ENCODE assay signal across 20 mouse cellular contexts in the genomic region with DNA sequence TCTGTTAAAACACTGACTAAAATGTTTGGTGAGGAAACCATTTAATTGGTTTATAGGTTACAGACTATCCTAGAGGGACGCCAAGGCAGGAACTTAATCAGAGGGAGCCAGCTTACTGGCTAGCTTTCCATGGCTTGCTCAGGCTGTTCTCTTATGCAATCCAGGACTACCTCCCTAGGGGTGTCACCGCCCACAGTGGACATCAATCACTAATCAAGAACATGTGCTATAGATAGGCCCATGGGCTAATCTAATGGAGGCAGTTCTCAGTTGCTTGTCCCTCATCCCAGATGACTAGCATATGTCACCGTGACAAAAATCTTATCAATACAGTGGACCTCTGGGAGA. TPM values are rescaled to one million over a fixed set of nuclear protein-coding genes. Genes with fewer than 3 reads are reported as not detected.
"Had no signal": no experiment of that assay in that cellular context is flagged by ENCODE, and none has a peak within 500 bp of the region (broad histone marks: within the 10 kb centered on the region; RNA-seq: fewer than 3 reads in every experiment).

No protein-coding gene starts in this region.

- H3K27ac ChIP-seq: lung, embryonic 15.5 days; macrophage; midbrain, embryonic 15.5 days; neural tube, embryonic 12.5 days; stomach, embryonic 15.5 days; stomach, postnatal 0 days had no signal

- H3K27me3 ChIP-seq: lung, embryonic 15.5 days; midbrain, embryonic 15.5 days; neural tube, embryonic 12.5 days; stomach, embryonic 15.5 days had no signal

- H3K4me3 ChIP-seq: lung, embryonic 15.5 days; megakaryocyte, embryonic 14.5 days; midbrain, embryonic 15.5 days; neural tube, embryonic 12.5 days; stomach, embryonic 15.5 days had no signal

- H3K9ac ChIP-seq: liver, postnatal 0 days; lung, embryonic 15.5 days; midbrain, embryonic 15.5 days; neural tube, embryonic 12.5 days; stomach, embryonic 15.5 days had no signal

- H3K4me1 ChIP-seq: lung, embryonic 15.5 days; midbrain, embryonic 15.5 days; neural tube, embryonic 12.5 days; stomach, embryonic 15.5 days had no signal

- H3K4me2 ChIP-seq: lung, embryonic 15.5 days; midbrain, embryonic 11.5 days; midbrain, embryonic 15.5 days; neural tube, embryonic 12.5 days; stomach, embryonic 15.5 days had no signal

- ATAC-seq: liver, postnatal 0 days; lung, postnatal 0 days; midbrain, embryonic 15.5 days had no signal

- DNase-seq: liver, postnatal 0 days; lung, adult 2 months; lung, postnatal 14 days; lung, postnatal 36 days; right cerebral cortex, postnatal 14 days; thymus, adult 2 months; thymus, postnatal 25 days; thymus, postnatal 4 days had no signal

- H3K9me3 ChIP-seq: lung, embryonic 15.5 days; megakaryocyte, embryonic 14.5 days; midbrain, embryonic 15.5 days; neural tube, embryonic 12.5 days; stomach, embryonic 15.5 days had no signal

RNA-seq across cellular contexts. Expression of gene Ppil6, which starts 47.7 kb away (rescaled TPM):
- total RNA-seq: monocyte, adult 5-6 weeks; neutrophil, adult 5-6 weeks had no signal
- polyA plus RNA-seq: macrophage; spleen, adult 2 months had no signal
